Mouse (Mus musculus) stomach, postnatal 0 days (tissue): ENCODE results near the gene Cuedc1. TPM values are rescaled to one million over a fixed set of nuclear protein-coding genes. Genes with fewer than 3 reads are reported as not detected.

Experiments
- ATAC-seq: fragments of 200-750 bp; cut with Nextera tagmentation; 2 replicates; pipeline ENCODE4 v1.8.0; 2017; ENCODE audit not compliant: low FRiP score, low TSS enrichment
- DNase-seq: peaks from one replicate; pipeline ENCODE4 v3.0.0-alpha.2; 2016; ENCODE audit warnings: low spot score
- H3K27ac ChIP-seq: fragments of 300-500 bp; sonication (generic); replicated peaks from 2 replicates; pipeline ENCODE4 v1.5.1; 2014; ENCODE audit warnings: mild to moderate bottlenecking, control low read depth
- H3K27me3 ChIP-seq: fragments of 300-500 bp; sonication (generic); 2 replicates; pipeline ENCODE4 v1.6.1; 2014; ENCODE audit warnings: low read length; ENCODE audit not compliant: control insufficient read depth, insufficient read depth
- H3K36me3 ChIP-seq: fragments of 300-500 bp; sonication (generic); 2 replicates; pipeline ENCODE4 v1.6.1; 2014; ENCODE audit warnings: low read length, mixed read lengths; ENCODE audit not compliant: control insufficient read depth, insufficient read depth
- H3K4me1 ChIP-seq: fragments of 300-500 bp; sonication (generic); replicated peaks from 2 replicates; pipeline ENCODE4 v1.6.1; 2014; ENCODE audit warnings: antibody characterized with exemption; ENCODE audit not compliant: control insufficient read depth, insufficient read depth
- H3K4me2 ChIP-seq: fragments of 300-500 bp; sonication (generic); replicated peaks from 2 replicates; pipeline ENCODE4 v1.6.1; 2014; ENCODE audit warnings: low read depth, mild to moderate bottlenecking, control low read depth, moderate library complexity
- H3K4me3 ChIP-seq: fragments of 300-500 bp; sonication (generic); 2 replicates; pipeline ENCODE4 v1.5.1; 2014; ENCODE audit warnings: low read depth, low read length, control low read depth
- H3K9ac ChIP-seq: fragments of 300-500 bp; sonication (generic); 2 replicates; pipeline ENCODE4 v1.6.1; 2014; ENCODE audit warnings: mild to moderate bottlenecking, low read length, control low read depth, mixed read lengths
- H3K9me3 ChIP-seq: fragments of 300-500 bp; sonication (generic); 2 replicates; pipeline ENCODE4 v1.6.1; 2016; ENCODE audit warnings: low read length; ENCODE audit not compliant: control insufficient read depth
- CTCF ChIP-seq: IDR thresholded peaks from 2 replicates; pipeline ENCODE4 v1.5.1; 2016; ENCODE audit warnings: antibody characterized with exemption, low read depth, mild to moderate bottlenecking, moderate library complexity
- EP300 ChIP-seq: optimal IDR thresholded peaks from 2 replicates; pipeline ENCODE3; 2016; ENCODE audit warnings: antibody characterized with exemption
- WGBS: fragments of 180-500 bp; shearing (Covaris S2); extraction: QIAGEN DNeasy Blood & Tissue Kit; methylation state at CpG from one replicate; pipeline ENCODE4 v1.1.7; 2014; 5-methylcytosine and 5-hydroxymethylcytosine counted together
- polyA plus RNA-seq: library from polyadenylated mRNA; unstranded; fragments of >200 nt; fragmentation: Nextera tagmentation; extraction: Ambion mirVana; gene quantifications from 2 replicates; pipeline ENCODE4 v1.2.1, GENCODE M21; 2015

Gene Cuedc1
- polyA plus RNA-seq, 1 experiment from 2014 or later = 13.7 TPM

DNA sequence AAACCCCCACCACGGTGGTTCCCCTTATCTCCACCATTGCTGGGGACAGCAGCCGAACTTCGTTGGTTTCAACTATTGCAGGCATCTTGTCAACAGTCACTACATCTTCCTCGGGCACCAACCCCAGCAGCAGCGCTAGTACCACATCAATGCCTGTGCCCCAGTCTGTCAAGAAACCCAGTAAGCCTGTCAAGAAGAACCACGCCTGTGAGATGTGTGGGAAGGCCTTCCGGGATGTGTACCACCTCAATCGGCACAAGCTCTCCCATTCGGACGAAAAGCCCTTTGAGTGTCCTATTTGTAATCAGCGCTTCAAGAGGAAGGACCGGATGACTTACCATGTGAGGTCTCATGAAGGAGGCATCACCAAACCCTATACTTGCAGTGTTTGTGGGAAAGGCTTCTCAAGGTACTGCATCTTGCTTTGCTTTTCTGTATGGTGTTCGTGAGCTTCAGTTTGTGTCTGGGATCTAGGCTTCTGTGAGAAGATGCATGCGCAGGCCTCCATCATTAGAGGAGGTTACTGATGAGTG lies 24.4 kb upstream of the Cuedc1 start:
- no peaks in the 10 kb centered on the region for H3K9me3 ChIP-seq
- WGBS = 80% methylated on average over 14 of the region's 14 CpGs
- no peak overlapping the region for H3K4me2 ChIP-seq
- 0 out of 2 replicates have a peak, but pooled peaks cover 2% of the 10 kb centered on the region for H3K4me1 ChIP-seq
- no peak overlapping the region for H3K4me3 ChIP-seq
- H3K36me3 ChIP-seq = 0 out of 2 replicates have a peak, but pooled peaks cover 8% of the 10 kb centered on the region
- H3K9ac ChIP-seq = no peak overlapping the region
- ATAC-seq (no peak), DNase-seq (no peak)
- TF ChIP-seq EP300 (no peak), CTCF (no peak)
- H3K27ac ChIP-seq = no peak overlapping the region
- no peaks in the 10 kb centered on the region for H3K27me3 ChIP-seq

DNA sequence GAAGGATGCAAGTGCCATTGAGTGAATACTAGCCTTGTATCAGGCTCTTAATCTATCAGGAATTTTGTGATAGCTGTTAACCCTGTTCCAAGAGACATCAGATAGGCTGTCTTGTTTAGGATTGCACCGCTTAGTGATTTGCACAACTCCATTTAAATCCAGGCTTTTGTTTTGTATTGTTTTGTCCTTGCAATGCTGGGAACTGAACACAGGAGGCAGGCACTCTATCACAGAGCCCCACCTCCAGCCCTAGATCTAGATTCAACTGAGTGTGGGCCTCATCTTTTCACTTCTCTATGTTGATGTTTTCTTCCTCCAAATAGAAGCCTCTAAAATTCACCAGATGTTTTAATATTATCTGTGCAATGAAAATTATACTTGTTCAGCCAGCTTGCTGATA lies 22.2 kb upstream of the Cuedc1 start:
- peaks cover 18% of the 10 kb centered on the region; the same call in 1 of the 2 replicates for H3K36me3 ChIP-seq

DNA sequence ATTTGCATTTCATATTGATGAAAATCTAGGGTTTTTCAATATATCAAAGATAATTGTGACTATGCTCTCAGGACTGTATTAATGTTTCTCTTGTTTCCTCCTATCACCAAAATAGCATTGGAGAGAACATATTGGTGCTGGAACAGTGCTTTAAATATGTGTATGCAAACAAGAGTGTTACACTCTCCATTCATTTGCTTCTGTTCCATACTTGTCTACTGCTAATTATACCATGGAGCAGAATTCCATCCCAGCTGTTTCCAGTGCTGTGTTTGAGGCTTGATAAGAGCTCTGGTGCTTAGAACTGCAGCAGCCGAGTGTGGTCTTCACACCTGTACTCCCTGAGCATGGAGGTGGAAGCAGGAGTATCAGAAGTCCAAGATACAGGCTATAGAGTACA lies 21.5 kb upstream of the Cuedc1 start:
- no peak overlapping the region for H3K9ac ChIP-seq
- ATAC-seq = no peak
- H3K4me2 ChIP-seq = no peak overlapping the region
- no peak for DNase-seq
- H3K27ac ChIP-seq = no peak overlapping the region
- no peaks in the 10 kb centered on the region for H3K4me1 ChIP-seq
- TF ChIP-seq EP300 (no peak), CTCF (no peak)
- no peaks in the 10 kb centered on the region for H3K27me3 ChIP-seq
- no peaks in the 10 kb centered on the region for H3K9me3 ChIP-seq
- H3K4me3 ChIP-seq = no peak overlapping the region
- peaks cover 25% of the 10 kb centered on the region; the same call in 1 of the 2 replicates for H3K36me3 ChIP-seq
- 79% methylated on average over 1 of the region's 1 CpGs for WGBS

More for the DNA sequence above, 22.2 kb upstream of the Cuedc1 start:
- Histone ChIP-seq H3K9me3 (no peaks in the 10 kb centered on the region), H3K27ac (no peak overlapping the region), H3K4me3 (no peak overlapping the region), H3K4me1 (no peaks in the 10 kb centered on the region), H3K9ac (no peak overlapping the region), H3K4me2 (no peak overlapping the region), H3K27me3 (no peaks in the 10 kb centered on the region)
- TF ChIP-seq EP300 = no peak
- TF ChIP-seq CTCF = peak; percentile 28; the same call in 1 of the 2 replicates
- DNase-seq (no peak), ATAC-seq (no peak)
- 64% methylated on average over 1 of the region's 1 CpGs for WGBS

DNA sequence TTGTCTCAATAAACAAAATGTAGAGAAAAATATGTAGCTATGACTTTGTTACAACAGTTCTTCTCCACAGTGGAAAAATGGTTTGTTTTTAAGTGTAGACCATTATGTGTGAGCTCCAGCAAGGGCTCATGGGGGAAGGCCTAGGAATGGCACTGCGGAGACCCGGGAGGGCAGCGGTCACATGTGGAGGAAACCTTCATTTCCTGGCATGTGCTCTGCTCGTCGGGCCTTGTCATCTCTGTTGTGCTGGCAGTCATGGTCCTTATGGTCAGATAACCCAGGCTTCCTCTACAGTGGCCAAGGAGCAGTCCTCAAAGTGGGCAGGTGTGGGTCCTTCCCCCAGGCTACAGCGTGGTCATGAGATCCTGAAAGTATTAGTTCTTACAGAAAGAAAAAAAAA lies 14.2 kb upstream of the Cuedc1 start:
- Histone ChIP-seq H3K4me2 (no peak overlapping the region), H3K4me1 (no peaks in the 10 kb centered on the region), H3K27ac (no peak overlapping the region), H3K4me3 (no peak overlapping the region), H3K36me3 (peaks cover 23% of the 10 kb centered on the region), H3K27me3 (no peaks in the 10 kb centered on the region), H3K9ac (no peak overlapping the region), H3K9me3 (no peaks in the 10 kb centered on the region)
- DNase-seq = no peak
- 72% methylated on average over 6 of the region's 6 CpGs for WGBS
- TF ChIP-seq EP300 (no peak), CTCF (no peak)
- ATAC-seq = no peak

DNA sequence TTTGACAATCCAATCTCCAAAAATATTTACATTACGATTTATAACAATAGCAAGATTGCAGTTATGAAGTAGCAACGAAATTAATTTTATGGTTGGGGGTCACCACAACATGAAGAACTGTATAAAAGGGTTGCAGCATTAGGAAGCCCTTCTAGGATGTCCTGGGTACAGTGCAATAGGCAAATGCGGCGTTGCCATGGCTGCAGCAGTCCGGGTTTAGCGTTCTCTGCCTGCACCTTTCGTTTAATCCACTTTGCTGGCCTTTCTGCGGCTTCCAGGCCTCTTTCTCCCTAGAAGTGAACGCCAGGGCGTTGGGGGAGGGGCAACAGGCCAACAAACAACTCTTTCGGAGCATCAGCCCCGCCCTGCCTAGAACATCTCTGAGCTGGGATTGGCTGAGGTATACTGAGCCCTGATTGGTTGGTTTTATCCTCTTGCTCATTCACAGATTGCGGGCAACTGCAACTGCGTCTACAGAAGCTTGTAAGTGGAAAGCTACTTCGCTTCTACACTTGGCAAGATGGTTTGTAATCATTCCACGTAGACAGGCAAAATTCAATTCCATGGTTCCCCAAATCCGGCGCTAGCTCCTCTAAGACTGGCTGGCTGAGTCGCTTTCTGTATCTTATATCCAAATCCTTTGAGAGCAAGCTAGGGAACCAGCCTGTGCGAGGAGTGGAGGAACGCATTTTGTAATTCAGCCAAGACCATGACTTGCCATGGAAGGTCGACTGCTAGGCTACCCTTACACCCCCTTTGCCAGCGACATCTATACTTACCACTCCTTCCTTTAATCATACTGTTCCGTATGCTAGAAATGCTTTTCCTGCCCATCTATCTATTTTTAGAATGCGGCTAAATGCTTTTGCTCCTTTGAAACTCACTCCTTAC lies 10.9 kb upstream of the Cuedc1 start:
- H3K36me3 ChIP-seq = peaks cover 3% of the 10 kb centered on the region; the same call in 1 of the 2 replicates
- peak overlapping the region; percentile 41 for H3K9ac ChIP-seq
- H3K4me2 ChIP-seq = peak overlapping the region; percentile 54
- H3K27ac ChIP-seq = peak overlapping the region; percentile 53
- TF ChIP-seq EP300 (no peak), CTCF (no peak)
- WGBS = 5% methylated on average over 25 of the region's 25 CpGs
- DNase-seq = peak; percentile 84
- H3K27me3 ChIP-seq = no peaks in the 10 kb centered on the region
- peak; percentile 94 for ATAC-seq
- no peaks in the 10 kb centered on the region for H3K4me1 ChIP-seq
- no peaks in the 10 kb centered on the region for H3K9me3 ChIP-seq
- H3K4me3 ChIP-seq = peak overlapping the region; percentile 25

DNA sequence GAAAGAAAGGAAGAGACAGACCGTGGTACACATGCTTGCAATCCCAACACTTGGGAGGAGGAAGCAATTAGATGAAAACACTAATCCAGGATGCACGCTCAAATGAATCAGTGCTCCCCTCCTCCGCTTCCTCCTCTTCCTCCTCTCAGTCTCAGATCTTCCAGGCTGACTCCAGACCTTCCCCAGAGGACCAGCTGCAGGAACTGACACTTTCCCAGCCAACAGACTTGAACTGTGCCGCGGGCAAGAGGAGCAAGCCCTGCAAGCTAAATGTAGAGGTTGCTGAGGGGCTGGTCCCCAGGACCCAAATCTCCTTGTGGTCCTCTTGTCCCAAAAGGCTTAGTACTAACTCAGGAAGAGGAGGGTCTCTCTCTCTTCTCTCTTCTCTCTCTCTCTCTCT lies 8.7 kb upstream of the Cuedc1 start:
- TF ChIP-seq CTCF = no peak
- TF ChIP-seq EP300 = no peak
- Histone ChIP-seq H3K36me3 (no peaks in the 10 kb centered on the region), H3K9me3 (no peaks in the 10 kb centered on the region), H3K27ac (no peak overlapping the region), H3K27me3 (no peaks in the 10 kb centered on the region), H3K9ac (no peak overlapping the region), H3K4me2 (no peak overlapping the region), H3K4me1 (no peaks in the 10 kb centered on the region), H3K4me3 (no peak overlapping the region)
- WGBS = 68% methylated on average over 5 of the region's 5 CpGs
- ATAC-seq (no peak), DNase-seq (no peak)
